Mouse (Mus musculus) ovary, postnatal 36 days (tissue): ENCODE measurements around the gene Impdh1.
A peak's percentile ranks its signal among the peaks of the same experiment; 100 is the strongest.
"Not testable (repeated sequence)": the region's sequence is repeated elsewhere in the genome, so short reads cannot be mapped to it uniquely, and the experiment has no call there.

ENCODE experiments used
- DNase-seq: peaks from one replicate; pipeline ENCODE4 v3.0.0; 2022; ENCODE audit warnings: low spot score, mixed read lengths

The Impdh1 gene

DNA sequence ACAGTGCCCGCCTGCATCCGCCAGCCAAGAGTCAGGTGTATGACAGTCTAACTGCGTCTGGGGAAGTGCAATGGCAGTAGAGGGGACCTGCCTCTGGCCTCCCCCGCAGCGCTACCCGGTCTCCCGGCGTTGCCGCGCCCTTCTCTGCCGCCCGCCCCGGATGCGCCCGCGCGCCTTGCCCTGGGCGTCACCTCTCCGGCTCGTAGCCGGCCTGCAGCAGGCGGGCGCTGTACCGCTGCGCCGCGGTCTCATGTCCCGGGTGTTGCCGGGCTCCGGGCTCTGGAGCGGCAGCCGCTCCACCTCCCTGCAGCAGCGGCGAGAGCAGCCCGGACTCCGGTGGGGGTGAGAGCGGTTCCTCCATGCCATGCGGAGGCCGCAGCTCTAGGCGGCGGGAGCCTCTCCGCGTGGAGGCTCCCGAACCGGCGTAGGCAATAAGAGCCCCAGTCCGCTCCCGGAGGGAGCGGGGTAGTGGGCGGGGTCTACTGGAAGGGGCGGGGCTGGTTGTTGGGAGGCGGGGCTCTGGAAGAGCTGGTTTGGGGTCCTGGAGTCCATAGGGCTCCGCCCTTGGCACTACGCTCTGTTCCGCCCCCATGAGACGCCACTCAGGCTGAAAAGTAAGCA lies at the start of gene Impdh1:
TSS of gene Impdh1 (minus strand) at position 484 of the 621 bp plus-strand sequence.
- peak; percentile 83 for DNase-seq

DNA sequence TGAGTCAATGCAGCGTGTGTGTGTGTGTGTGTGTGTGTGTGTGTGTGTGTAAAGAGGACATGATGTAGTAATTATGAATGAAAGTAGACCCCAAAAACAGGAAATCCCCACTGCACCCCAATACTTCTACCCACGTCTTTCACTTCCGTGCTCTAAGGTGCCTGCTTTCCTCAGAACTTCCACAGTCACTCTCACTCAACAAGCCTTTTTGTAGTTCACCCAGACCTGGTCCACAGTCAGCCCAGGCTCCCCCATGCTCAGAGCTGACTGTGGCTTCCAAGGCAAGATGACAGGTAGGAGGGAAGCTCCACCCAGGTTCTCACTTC lies 48.3 kb upstream of the Impdh1 start:
- no peak for DNase-seq

GRCm38 (mm10) chr6:29263650-29264455 lies 47.7 kb upstream of the Impdh1 start:
- DNase-seq = peak; percentile 37

GRCm38 (mm10) chr6:29261831-29262230 lies 45.7 kb upstream of the Impdh1 start:
- no peak for DNase-seq

GRCm38 (mm10) chr6:29259418-29259817 lies 43.3 kb upstream of the Impdh1 start:
- DNase-seq = no peak

- no peak for DNase-seq
Measured at GRCm38 (mm10) chr6:29247072-29247471, 30.9 kb upstream of the Impdh1 start.

- no peak for DNase-seq
Measured at GRCm38 (mm10) chr6:29246585-29246984, 30.4 kb upstream of the Impdh1 start.

DNA sequence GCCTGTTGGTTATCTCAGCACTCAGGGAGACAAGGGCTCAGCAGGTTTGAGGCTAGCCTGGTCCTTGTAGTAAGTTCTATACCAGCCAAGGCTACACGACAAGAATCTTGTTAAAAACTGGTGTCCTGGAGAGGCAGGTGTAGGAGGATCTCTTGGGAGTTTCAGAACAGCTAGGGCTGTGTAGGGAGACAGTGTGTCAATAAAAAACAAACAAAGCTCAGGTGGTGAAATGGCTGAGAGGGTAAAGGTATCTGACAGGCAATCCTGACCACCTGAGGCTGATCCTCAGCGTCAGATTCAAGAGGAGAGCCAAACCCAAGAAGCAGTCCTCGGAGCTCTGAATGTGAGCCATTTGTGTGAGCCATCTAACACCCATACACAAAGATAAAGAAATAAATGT lies 30.0 kb upstream of the Impdh1 start:
- DNase-seq = no peak

GRCm38 (mm10) chr6:29245272-29246120 lies 29.3 kb upstream of the Impdh1 start:
- no peak for DNase-seq

DNA sequence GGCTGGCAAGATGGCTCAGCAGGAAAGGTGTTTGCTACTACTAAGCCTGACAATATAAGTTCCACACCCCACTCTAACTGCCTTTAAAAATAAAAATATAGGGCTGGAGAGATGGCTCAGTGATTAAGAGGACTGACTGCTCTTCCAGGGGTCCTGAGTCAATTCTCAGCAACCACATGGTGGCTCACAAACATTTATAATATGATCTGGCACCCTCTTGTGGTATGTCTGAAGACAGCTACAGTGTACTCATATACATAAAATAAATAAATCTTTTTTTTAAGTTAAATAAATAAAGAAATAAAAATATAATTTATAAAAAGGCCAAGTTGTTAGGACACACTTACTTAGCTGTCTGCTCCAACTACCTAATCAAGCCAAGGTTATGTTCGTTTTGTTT lies 26.1 kb upstream of the Impdh1 start:
- DNase-seq = no peak

DNA sequence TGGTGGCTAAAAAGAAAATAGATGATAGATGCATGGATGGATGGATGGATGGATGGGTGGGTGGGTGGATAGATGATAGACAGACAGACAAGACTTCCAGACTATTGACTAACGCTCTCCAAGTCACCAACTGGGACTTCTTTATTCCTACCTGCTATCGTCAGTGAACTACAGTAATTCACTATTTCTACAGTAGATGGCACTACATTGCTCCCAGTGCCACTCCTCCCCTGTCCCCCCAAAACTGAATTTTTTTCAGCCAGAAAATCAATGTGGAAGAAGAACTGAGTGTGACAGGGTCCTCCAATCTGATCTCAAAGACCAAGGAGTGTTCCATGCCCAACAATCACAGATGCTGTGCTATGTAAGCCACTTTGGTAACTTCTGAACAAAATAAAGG lies 25.5 kb upstream of the Impdh1 start:
- no peak for DNase-seq

GRCm38 (mm10) chr6:29240806-29241205 lies 24.6 kb upstream of the Impdh1 start:
- DNase-seq = no peak

DNA sequence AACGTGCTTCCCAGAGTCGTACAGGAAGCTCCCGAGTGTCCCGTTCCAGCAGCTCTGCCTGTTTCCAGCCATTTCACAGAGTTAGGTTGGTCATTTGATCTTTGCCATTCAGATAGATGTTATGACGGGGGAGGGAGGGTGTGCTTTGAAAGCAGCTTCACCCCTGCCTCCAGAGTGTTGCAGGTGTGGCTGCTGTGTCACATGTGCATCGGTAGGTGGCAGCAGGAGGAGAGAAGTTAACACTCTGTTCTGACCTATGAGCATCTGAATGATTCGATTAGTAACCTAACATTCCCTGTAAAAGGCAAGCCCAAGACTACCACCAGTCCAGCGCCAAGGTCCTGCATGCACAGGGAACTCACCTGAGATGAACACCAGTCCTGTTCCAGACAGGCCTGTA lies 18.1 kb upstream of the Impdh1 start:
- no peak for DNase-seq

- no peak for DNase-seq
Measured at GRCm38 (mm10) chr6:29233710-29234109, 17.5 kb upstream of the Impdh1 start.

DNA sequence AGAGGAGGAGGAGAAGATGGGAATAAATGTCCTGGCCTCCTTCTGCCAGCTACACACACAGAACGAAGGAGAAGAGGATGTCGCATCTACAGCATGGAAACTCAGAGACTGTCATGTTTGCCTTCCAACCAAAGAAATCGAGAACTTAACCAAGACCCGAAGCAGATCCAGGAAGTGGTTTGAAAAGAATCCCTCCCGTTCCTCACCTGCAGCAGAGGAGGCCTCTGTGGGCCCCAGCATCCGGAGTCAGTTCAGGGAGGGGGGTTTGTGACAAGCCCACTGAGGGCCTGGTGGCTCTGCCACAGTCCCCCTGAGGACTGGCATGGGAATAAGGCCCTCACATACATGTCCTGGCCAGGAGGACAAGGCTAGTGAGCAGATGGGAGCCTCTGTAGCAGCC lies 16.2 kb upstream of the Impdh1 start:
- no peak for DNase-seq

GRCm38 (mm10) chr6:29231799-29232198 lies 15.6 kb upstream of the Impdh1 start:
- no peak for DNase-seq

DNA sequence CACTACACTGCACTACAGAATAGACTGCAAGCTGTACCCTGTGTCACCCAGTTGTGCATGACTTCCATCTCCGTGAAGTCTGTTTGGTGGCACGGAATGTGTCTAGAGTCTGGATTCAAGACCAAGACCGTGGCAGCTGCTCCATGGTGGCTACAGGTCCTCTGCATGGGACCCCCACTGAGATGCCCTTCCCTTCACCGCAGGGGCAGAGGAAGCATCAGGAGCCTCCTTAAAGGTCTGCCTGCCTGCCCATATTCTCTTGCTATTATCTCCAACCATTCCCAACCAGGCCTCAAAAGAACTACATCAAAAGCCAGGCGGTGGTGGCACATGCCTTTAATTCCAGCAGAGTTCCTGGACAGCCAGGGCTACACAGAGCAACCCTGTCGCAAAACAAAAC lies 14.2 kb upstream of the Impdh1 start:
- no peak for DNase-seq

- DNase-seq = no peak
Measured at GRCm38 (mm10) chr6:29229265-29229913, 13.2 kb upstream of the Impdh1 start.

DNA sequence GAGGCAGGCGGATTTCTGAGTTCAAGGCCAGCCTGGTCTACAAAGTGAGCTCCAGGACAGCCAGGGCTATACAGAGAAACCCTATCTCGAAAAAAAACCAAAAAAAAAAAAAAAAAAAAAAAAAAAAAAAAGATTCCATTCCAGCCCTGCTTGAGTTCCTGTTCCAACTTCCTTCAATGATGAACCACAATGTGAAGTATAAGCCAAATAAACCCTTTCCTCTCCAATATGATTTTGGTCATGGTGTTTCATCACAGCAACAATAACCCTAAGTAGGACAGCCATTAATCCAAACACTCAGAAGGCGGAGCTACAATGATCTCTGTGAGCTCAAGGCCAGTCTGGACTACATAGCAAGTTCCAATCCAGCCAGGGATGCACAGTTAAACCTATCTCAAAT lies 1.6 kb upstream of the Impdh1 start:
- DNase-seq = not testable (repeated sequence)

DNA sequence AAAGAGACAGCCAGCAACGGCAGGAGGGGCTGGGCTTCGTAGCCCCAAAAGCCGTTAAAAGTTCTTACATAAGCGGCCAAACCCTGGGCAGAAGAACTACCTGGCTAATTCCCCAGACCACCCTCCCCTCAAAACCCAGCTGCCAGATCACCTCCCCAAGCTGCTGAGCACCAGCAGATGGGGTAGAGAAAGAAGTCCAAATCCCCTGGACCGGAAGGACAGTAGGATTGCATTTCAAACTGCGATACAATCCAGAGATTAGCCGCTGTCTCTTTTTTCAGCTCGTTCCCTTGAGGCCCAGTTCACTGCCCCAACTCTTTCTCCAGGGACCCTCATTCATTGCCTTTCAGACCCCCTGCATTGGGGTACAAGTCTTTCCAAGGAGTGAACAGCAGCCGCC lies 983 bp downstream of the Impdh1 start:
- no peak for DNase-seq

DNA sequence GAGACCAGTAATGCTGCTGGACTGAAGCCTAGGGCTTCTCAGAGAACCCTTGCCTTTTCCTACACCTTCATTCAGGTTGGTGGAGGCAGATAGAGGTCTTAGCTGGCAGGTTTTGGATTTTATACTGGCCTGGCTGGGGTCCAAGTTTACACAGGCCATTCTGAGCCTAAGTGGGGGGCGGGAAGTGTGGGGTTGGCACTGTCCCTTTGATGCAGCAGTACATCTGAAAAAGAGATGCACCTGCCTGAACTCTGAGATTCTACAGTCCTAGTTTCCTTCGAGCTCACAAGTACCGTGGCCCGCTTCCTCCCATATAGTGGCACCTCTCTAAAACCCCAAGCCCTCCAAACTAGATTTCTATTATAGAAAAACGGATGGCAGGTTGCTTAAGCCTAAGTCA lies 1.4 kb downstream of the Impdh1 start:
- no peak for DNase-seq

DNA sequence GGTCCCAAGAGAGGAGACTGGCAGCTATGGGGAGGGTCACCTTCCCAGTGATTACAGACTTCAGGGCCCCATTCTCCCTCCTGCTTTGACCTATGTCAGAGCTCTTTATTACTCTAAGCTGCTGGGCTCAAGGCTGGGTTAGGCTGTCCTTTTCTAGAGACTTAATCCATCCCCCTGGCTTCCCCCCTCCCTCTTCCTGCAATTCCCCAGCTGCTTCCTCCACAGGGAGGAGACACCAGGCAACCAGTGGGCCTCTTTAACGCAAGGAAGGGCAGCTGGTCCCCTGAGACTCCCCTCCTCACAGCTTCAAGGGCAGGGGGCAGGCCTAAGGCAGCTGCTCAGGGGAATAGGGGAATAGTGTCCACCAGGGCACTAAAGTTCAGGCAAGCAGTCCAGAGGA lies 1.9 kb downstream of the Impdh1 start:
- no peak for DNase-seq
